Mouse (Mus musculus) monocyte, adult 59 days (primary cell): Measurements from ENCODE around the gene Gm3854. TPM values are rescaled to one million over a fixed set of nuclear protein-coding genes. Genes with fewer than 3 reads are reported as not detected.

ENCODE experiments used
- total RNA-seq, 2 experiments: library from RNA; stranded (reverse); gene quantifications; one replicate each; pipeline ENCODE4 v1.2.4; 2023

Gene Gm3854
- not detected for total RNA-seq

GRCm38 (mm10) chr7:6343501-6344071 is at the start of gene Gm3854:
Gene Gm3854, plus strand, starts transcription at chr7:6343759.

GRCm38 (mm10) chr7:6331233-6331956 is 12.2 kb upstream of the Gm3854 start, which contains the start of gene Zfp583:
Gene Zfp583, minus strand, starts transcription at chr7:6331285.

GRCm38 (mm10) chr7:6363047-6363488 is 19.5 kb downstream of the Gm3854 start, which contains the start of gene Zfp78:
Gene Zfp78, plus strand, starts transcription at chr7:6363280.

GRCm38 (mm10) chr7:6383044-6383455 is 39.5 kb downstream of the Gm3854 start, which contains the start of gene Zfp28:
Gene Zfp28, plus strand, starts transcription at chr7:6383295.

GRCm38 (mm10) chr7:6397996-6398975 is 54.7 kb downstream of the Gm3854 start, which contains the start of gene Smim17:
Gene Smim17, plus strand, starts transcription at chr7:6398715.

Other genes with a start within 250 kb of the Gm3854 start
- gene Zfp787, start 187.8 kb upstream of the Gm3854 start, total RNA-seq = 10 to 100 TPM; 37.2 to 39.0 TPM
- gene Zfp444, start 171.5 kb upstream of the Gm3854 start, total RNA-seq = 10 to 100 TPM; 13.3 to 15.6 TPM
- gene Galp, start 146.7 kb upstream of the Gm3854 start, total RNA-seq = not detected
- not detected for gene Zscan5b, start 121.5 kb upstream of the Gm3854 start, total RNA-seq
- gene Epp13, start 91.0 kb upstream of the Gm3854 start, total RNA-seq = not detected
- gene Zfp667, start 57.2 kb upstream of the Gm3854 start, total RNA-seq = 1 to 10 TPM; 1.7 to 3.0 TPM
- gene Zfp583, start 12.5 kb upstream of the Gm3854 start, total RNA-seq = 1 to 10 TPM; 1.4 to 1.9 TPM
- gene Zfp78, start 19.5 kb downstream of the Gm3854 start, total RNA-seq = 1 to 10 TPM in 1 of 2 experiments, under 1 TPM in 1; 0.89 to 1.9 TPM
- gene Zfp28, start 39.5 kb downstream of the Gm3854 start, total RNA-seq = 1 to 10 TPM; 1.9 to 2.9 TPM
- not detected for gene Smim17, start 55.0 kb downstream of the Gm3854 start, total RNA-seq
- gene Gm20715, start 66.5 kb downstream of the Gm3854 start, total RNA-seq = not detected
- not detected for gene Olfr1344, start 94.9 kb downstream of the Gm3854 start, total RNA-seq
- gene Olfr1336, start 112.4 kb downstream of the Gm3854 start, total RNA-seq = not detected
- gene Olfr1346, start 123.3 kb downstream of the Gm3854 start, total RNA-seq = not detected
- not detected for gene Olfr5, start 143.2 kb downstream of the Gm3854 start, total RNA-seq
- not detected for gene Olfr1347, start 156.0 kb downstream of the Gm3854 start, total RNA-seq
- gene Olfr1348, start 165.0 kb downstream of the Gm3854 start, total RNA-seq = not detected
- not detected for gene Olfr1349, start 179.2 kb downstream of the Gm3854 start, total RNA-seq
- not detected for gene Olfr1350, start 221.1 kb downstream of the Gm3854 start, total RNA-seq